Mouse (Mus musculus): ENCODE measurements at regions not wholly inside any gene's neighbourhood (a gene's known extent, or its start where the extent isn't known, plus 50 kb on each side); places are given as distances from the start of the nearest gene placed in this dataset.

DNA sequence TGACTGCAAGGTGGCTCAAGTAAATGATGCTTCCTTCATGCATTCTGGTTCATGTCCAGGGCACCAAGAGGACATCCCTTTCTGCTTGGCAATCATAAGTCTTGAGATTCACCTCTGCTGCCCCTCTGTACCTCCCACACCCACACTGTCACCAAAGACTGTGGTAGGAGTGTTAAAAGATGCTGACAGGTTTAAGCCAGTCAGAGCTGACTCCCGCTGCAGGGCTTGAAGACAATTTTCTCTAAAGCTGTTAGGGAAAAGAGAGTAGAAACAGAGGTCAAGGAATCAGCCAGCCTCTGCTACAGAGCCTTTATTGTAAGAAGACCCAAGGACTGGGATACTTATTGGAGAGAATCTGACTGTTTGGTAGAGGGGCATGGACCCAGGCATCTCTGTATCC, 254.7 kb downstream of the 1810013L24Rik start:
- no peak for TF ChIP-seq CTCF (IDR thresholded peaks at IDR 0.05; ENCODE audit: low read depth)
- no peak overlapping the region for H3K9ac ChIP-seq
- H3K27me3 ChIP-seq (ENCODE audit: insufficient read depth, low read length) = no peaks in the 10 kb centered on the region
- H3K4me3 ChIP-seq (ENCODE audit: low read depth, low read length) = no peak overlapping the region
- H3K4me1 ChIP-seq (ENCODE audit: insufficient read depth) = no peaks in the 10 kb centered on the region
- DNase-seq (no peak), ATAC-seq (no peak)
- 86% methylated on average over 1 of the region's 1 CpGs for WGBS
- H3K27ac ChIP-seq (ENCODE audit: low read depth, low read length) = no peak overlapping the region
- no peaks in the 10 kb centered on the region for H3K36me3 ChIP-seq (ENCODE audit: insufficient read depth)
- no peaks in the 10 kb centered on the region for H3K9me3 ChIP-seq (ENCODE audit: low read length)
- no peak overlapping the region for H3K4me2 ChIP-seq (ENCODE audit: low read depth)

DNA sequence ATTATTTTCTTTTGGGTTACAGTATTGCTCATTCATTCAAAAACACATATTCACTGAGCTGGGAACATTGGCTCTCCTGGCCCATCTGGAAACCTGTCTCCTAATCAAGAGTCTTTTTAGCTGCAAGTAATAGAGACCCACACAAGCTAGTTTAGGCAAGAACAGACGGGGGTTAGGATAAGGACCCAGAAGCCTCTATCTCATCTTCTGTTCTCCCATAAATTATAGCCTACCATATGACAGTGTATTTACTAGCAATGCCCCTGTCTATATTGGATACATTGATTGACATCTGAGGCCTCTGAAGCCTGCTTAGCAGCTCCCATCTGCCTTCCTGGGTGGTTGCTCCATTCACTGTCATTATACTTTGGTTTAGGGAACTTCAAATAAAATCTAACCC, 255.2 kb downstream of the 1810013L24Rik start:
- 46% methylated on average over 1 of the region's 1 CpGs for WGBS
- Histone ChIP-seq H3K9me3 (ENCODE audit: low read length) (no peaks in the 10 kb centered on the region), H3K27me3 (ENCODE audit: insufficient read depth, low read length) (no peaks in the 10 kb centered on the region), H3K4me2 (ENCODE audit: low read depth) (no peak overlapping the region), H3K36me3 (ENCODE audit: insufficient read depth) (no peaks in the 10 kb centered on the region), H3K4me3 (ENCODE audit: low read depth, low read length) (no peak overlapping the region), H3K4me1 (ENCODE audit: insufficient read depth) (no peaks in the 10 kb centered on the region), H3K9ac (no peak overlapping the region), H3K27ac (ENCODE audit: low read depth, low read length) (no peak overlapping the region)
- peak; percentile 29; the same call in 1 of the 2 replicates for ATAC-seq
- DNase-seq = no peak
- TF ChIP-seq CTCF (IDR thresholded peaks at IDR 0.05; ENCODE audit: low read depth) = no peak

DNA sequence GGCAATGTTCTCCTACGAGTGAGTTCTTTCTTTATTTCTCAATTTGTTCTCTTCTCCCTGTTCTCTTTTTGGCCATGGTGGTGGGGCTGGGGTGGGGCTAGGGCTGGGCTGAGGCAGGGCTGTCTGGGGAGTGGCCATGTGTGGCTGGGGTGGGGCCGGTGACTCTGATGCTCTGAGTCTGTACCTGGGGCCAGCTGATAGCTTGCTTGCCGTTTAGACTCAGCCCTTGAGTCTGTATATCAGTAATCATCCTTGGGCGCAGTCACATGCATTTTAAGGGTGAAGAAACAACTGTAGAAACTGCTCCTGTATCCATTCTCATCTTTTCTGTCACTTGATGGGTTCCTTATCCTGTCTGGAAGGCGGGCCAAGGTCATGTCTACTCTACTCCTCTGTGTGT, 256.1 kb downstream of the 1810013L24Rik start:
- Histone ChIP-seq H3K27me3 (ENCODE audit: insufficient read depth, low read length) (no peaks in the 10 kb centered on the region), H3K9me3 (ENCODE audit: low read length) (no peaks in the 10 kb centered on the region), H3K36me3 (ENCODE audit: insufficient read depth) (no peaks in the 10 kb centered on the region), H3K4me2 (ENCODE audit: low read depth) (no peak overlapping the region), H3K4me1 (ENCODE audit: insufficient read depth) (no peaks in the 10 kb centered on the region), H3K9ac (no peak overlapping the region), H3K4me3 (ENCODE audit: low read depth, low read length) (no peak overlapping the region), H3K27ac (ENCODE audit: low read depth, low read length) (no peak overlapping the region)
- WGBS = 88% methylated on average over 5 of the region's 5 CpGs
- no peak for TF ChIP-seq CTCF (IDR thresholded peaks at IDR 0.05; ENCODE audit: low read depth)
- DNase-seq (no peak), ATAC-seq (no peak)

DNA sequence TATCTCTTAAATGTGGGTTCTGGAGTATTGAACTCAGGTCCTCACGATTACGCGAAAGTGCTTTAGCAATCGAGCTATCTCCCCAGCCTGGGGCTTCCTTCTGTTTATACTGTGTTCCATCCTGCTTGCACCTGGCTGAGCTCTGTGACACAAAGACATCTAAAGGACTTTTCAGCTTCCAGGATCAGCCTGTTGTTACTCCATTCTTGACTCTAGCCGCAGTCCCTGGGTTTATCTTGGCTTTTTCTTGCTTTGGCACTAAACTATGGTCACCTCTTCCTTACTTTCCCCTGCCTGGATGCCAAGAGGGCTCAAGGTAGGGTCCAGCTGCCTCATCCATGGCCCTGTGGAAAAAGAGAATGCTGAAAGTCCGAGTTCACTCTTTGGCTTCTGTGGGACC, 261.9 kb downstream of the 1810013L24Rik start:
- no peaks in the 10 kb centered on the region for H3K36me3 ChIP-seq (ENCODE audit: insufficient read depth)
- no peaks in the 10 kb centered on the region for H3K9me3 ChIP-seq (ENCODE audit: low read length)
- DNase-seq = no peak
- no peak for TF ChIP-seq CTCF (IDR thresholded peaks at IDR 0.05; ENCODE audit: low read depth)
- H3K4me1 ChIP-seq (ENCODE audit: insufficient read depth) = 0 out of 2 replicates have a peak, but pooled peaks cover 3% of the 10 kb centered on the region
- ATAC-seq = no peak
- 73% methylated on average over 6 of the region's 6 CpGs for WGBS
- H3K4me3 ChIP-seq (ENCODE audit: low read depth, low read length) = no peak overlapping the region
- no peak overlapping the region for H3K4me2 ChIP-seq (ENCODE audit: low read depth)
- H3K9ac ChIP-seq = no peak overlapping the region
- no peaks in the 10 kb centered on the region for H3K27me3 ChIP-seq (ENCODE audit: insufficient read depth, low read length)
- H3K27ac ChIP-seq (ENCODE audit: low read depth, low read length) = no peak overlapping the region

DNA sequence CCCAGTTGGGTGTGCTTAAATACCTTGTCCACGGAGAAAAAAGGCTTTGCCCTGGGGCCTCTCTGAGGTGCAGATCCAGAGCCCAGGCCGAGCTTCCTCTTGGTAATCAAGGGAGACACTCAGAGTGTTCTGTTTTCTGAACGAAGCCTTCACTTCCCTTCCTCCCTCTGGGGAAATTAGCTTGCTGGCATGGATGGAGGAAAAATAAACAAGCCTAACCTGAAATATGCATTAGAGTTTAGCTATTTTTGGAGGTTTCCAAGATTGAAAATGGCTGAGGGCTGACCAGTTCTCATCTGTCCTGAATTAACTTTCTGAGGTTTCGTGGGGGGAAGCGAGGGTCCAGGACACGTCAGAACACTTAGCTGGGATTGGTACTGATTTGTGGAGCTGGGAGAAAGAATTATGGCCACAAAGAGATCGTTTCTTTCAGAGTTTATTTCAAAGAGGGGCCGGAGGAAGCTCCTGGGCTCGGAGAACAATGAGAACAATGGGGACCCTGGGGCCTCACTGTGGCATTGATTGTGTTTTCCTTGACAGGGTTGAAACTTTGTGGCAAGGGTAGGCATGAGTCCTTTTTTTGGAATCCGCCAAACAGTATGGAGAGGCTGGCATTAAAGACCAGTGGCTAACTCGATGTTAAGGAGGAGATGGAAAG, 262.4 kb downstream of the 1810013L24Rik start:
- H3K9ac ChIP-seq = no peak overlapping the region
- TF ChIP-seq CTCF (IDR thresholded peaks at IDR 0.05; ENCODE audit: low read depth) = no peak
- H3K4me2 ChIP-seq (ENCODE audit: low read depth) = no peak overlapping the region
- WGBS = 13% methylated on average over 11 of the region's 11 CpGs
- no peak overlapping the region for H3K4me3 ChIP-seq (ENCODE audit: low read depth, low read length)
- H3K27me3 ChIP-seq (ENCODE audit: insufficient read depth, low read length) = no peaks in the 10 kb centered on the region
- ATAC-seq (no peak), DNase-seq (no peak)
- H3K4me1 ChIP-seq (ENCODE audit: insufficient read depth) = 0 out of 2 replicates have a peak, but pooled peaks cover 3% of the 10 kb centered on the region
- H3K9me3 ChIP-seq (ENCODE audit: low read length) = no peaks in the 10 kb centered on the region
- no peak overlapping the region for H3K27ac ChIP-seq (ENCODE audit: low read depth, low read length)
- no peaks in the 10 kb centered on the region for H3K36me3 ChIP-seq (ENCODE audit: insufficient read depth)

DNA sequence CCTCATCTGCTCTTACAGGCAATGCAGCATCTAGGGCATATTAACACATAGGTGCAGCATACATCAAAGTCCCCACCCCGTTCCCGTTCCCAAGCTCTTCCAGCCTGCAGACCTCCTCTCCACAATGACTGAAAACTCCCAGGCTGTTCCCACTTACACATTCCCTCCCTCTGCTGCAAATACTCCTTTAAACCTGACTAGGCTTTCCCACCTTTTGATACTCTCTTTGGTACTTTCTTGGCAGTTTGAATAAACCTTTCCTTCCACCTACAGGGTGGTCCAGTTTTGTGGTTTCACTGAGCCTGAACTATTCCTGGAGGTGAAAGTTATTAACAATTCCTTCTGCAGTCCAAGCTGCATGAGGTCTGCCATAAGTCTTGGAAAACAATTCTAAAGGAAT, 263.7 kb downstream of the 1810013L24Rik start:
- H3K27ac ChIP-seq (ENCODE audit: low read depth, low read length) = no peak overlapping the region
- H3K4me2 ChIP-seq (ENCODE audit: low read depth) = no peak overlapping the region
- H3K9me3 ChIP-seq (ENCODE audit: low read length) = no peaks in the 10 kb centered on the region
- 42% methylated on average over 2 of the region's 2 CpGs for WGBS
- 0 out of 2 replicates have a peak, but pooled peaks cover 3% of the 10 kb centered on the region for H3K4me1 ChIP-seq (ENCODE audit: insufficient read depth)
- no peaks in the 10 kb centered on the region for H3K27me3 ChIP-seq (ENCODE audit: insufficient read depth, low read length)
- H3K36me3 ChIP-seq (ENCODE audit: insufficient read depth) = no peaks in the 10 kb centered on the region
- TF ChIP-seq CTCF (IDR thresholded peaks at IDR 0.05; ENCODE audit: low read depth) = no peak
- no peak overlapping the region for H3K4me3 ChIP-seq (ENCODE audit: low read depth, low read length)
- ATAC-seq (no peak), DNase-seq (no peak)
- no peak overlapping the region for H3K9ac ChIP-seq

DNA sequence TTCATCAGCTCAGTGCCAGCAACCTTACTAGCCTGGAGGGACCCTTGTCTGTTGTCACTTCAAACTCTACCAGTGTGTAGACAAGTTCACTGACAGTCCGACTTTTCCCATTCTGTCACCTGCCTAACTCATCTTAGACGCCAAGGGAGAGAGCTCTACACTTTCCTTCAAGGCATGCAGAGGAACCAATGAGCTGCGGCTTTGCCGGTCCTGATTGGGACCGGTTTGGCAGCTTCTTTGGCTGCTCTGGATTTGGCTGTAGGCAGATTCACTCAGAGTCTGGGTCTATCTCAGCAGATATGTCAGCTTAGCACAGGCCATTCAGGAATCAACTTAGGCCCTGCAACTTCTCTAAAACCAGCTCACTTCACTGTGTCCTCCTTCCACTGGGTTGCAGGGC, 264.3 kb downstream of the 1810013L24Rik start:
- Histone ChIP-seq H3K27me3 (ENCODE audit: insufficient read depth, low read length) (no peaks in the 10 kb centered on the region), H3K27ac (ENCODE audit: low read depth, low read length) (no peak overlapping the region), H3K9ac (no peak overlapping the region), H3K4me2 (ENCODE audit: low read depth) (no peak overlapping the region), H3K9me3 (ENCODE audit: low read length) (no peaks in the 10 kb centered on the region), H3K4me3 (ENCODE audit: low read depth, low read length) (no peak overlapping the region), H3K4me1 (ENCODE audit: insufficient read depth) (0 out of 2 replicates have a peak, but pooled peaks cover 3% of the 10 kb centered on the region), H3K36me3 (ENCODE audit: insufficient read depth) (no peaks in the 10 kb centered on the region)
- ATAC-seq (no peak), DNase-seq (no peak)
- no peak for TF ChIP-seq CTCF (IDR thresholded peaks at IDR 0.05; ENCODE audit: low read depth)
- WGBS = 76% methylated on average over 5 of the region's 5 CpGs

Measured in forebrain, postnatal 0 days (tissue).